Mouse (Mus musculus) E14TG2a.4 (cell line): ENCODE data around the gene Gda.

Source experiments
- H3K27me3 ChIP-seq: 2 replicates; pipeline ENCODE4 v1.6.1; 2014; ENCODE audit warnings: low read length, control low read depth; ENCODE audit not compliant: insufficient read depth
- H3K36me3 ChIP-seq: 2 replicates; pipeline ENCODE4 v1.6.1; 2014; ENCODE audit warnings: low read length, control low read depth; ENCODE audit not compliant: insufficient read depth
- H3K4me1 ChIP-seq: replicated peaks from 2 replicates; pipeline ENCODE4 v1.6.1; 2014; ENCODE audit warnings: low read depth, low read length, control low read depth
- H3K4me3 ChIP-seq: replicated peaks from 2 replicates; pipeline ENCODE4 v1.5.1; 2014; ENCODE audit warnings: mild to moderate bottlenecking, low read length
- H3K9me3 ChIP-seq: 2 replicates; pipeline ENCODE4 v1.6.1; 2014; ENCODE audit warnings: low read length, control low read depth
- CTCF ChIP-seq: conservative IDR thresholded peaks from 2 replicates; pipeline ENCODE4 v1.5.1; 2014; ENCODE audit warnings: low read length
- NANOG ChIP-seq: IDR thresholded peaks from 2 replicates; pipeline ENCODE4 v1.6.1; 2014; ENCODE audit warnings: borderline replicate concordance, low read length, mixed read lengths
- POU5F1 ChIP-seq: IDR thresholded peaks from 2 replicates; pipeline ENCODE4 v1.6.1; 2014; ENCODE audit warnings: low read length, borderline replicate concordance

Gene Gda

DNA sequence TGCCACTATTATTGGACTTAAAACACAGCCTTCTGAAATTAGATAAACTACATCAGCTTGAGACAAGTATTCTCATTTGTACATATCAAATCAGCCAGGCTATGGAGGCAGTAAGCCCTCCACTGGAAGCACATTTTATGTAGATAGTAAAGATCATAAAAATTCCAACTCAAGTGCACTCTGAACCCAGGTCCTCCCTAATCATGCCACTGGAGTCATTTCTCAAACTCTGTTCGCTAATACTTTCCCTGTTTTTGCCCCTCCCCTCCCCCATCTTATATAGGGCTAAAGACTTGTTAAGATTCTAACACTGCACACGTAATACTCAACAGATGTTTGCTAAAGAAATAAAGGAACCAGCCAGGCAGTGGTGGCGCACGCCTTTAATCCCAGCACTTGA lies 39.9 kb downstream of the Gda start:
- Histone ChIP-seq H3K4me1 (no peaks in the 10 kb centered on the region), H3K27me3 (no peaks in the 10 kb centered on the region), H3K4me3 (no peak overlapping the region), H3K9me3 (no peaks in the 10 kb centered on the region), H3K36me3 (no peaks in the 10 kb centered on the region)
- TF ChIP-seq POU5F1 (no peak), NANOG (no peak), CTCF (no peak)

DNA sequence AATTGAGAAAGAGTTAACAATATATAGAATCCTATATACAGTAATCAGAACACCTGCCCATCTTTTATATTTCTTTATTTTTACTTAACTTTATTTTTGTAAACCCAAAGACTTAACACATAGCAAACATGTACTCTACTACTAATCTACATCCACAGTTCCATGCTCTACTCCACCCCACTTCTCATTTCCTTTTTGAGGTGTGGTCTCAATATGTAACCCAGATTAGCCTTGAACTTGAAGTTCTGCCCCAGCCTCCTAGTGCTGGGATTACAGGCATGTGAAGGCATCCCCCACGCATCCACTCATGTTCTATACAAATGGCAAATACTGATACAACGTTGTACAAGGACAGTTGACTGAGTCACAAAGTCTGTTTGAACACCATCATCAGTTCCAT lies 40.4 kb downstream of the Gda start:
- H3K27me3 ChIP-seq = no peaks in the 10 kb centered on the region
- H3K4me1 ChIP-seq = no peaks in the 10 kb centered on the region
- TF ChIP-seq POU5F1 = no peak
- no peaks in the 10 kb centered on the region for H3K9me3 ChIP-seq
- H3K4me3 ChIP-seq = no peak overlapping the region
- no peaks in the 10 kb centered on the region for H3K36me3 ChIP-seq

DNA sequence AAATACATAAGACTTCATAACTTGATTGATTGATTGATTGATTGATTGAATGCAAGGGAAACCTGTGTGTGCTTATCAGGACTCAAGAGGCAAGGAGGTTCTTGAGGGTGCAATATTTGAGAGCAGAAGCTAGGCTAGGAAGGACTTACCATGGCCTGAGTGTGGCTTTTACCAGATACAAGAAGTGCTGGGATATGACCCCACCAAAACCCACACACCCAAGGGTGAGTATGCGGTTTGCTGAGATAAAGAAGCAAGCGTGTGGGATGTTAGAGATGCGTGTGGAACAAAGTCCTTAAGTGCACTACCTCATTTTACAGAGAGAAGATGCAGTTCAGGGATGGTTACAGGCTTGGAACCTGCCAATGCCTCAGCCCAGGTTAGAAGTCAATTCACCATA lies 41.0 kb downstream of the Gda start:
- no peaks in the 10 kb centered on the region for H3K36me3 ChIP-seq
- H3K9me3 ChIP-seq = no peaks in the 10 kb centered on the region
- no peak overlapping the region for H3K4me3 ChIP-seq
- no peak for TF ChIP-seq NANOG
- H3K4me1 ChIP-seq = no peaks in the 10 kb centered on the region
- no peaks in the 10 kb centered on the region for H3K27me3 ChIP-seq

DNA sequence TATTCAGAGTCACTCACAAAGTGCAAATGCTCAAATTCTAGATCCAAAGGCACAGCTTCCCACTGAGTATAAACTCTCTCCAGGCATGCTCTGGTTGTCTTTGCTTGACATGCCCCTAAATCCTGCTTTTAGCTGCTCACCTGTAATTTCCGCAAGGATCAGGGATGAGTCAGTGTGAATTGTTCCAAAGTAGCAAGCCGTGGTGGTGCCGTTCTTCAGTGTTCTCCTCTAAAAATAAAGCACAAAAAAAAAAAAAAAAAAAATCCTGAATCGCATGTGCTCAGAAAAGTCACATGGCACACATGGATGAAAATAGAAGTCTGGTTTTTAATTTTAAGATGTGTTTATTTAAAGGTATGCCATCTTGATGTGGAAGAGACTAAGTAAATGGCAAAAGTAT lies 47.9 kb downstream of the Gda start:
- H3K36me3 ChIP-seq = no peaks in the 10 kb centered on the region
- H3K4me1 ChIP-seq = no peaks in the 10 kb centered on the region
- H3K4me3 ChIP-seq = no peak overlapping the region
- no peaks in the 10 kb centered on the region for H3K9me3 ChIP-seq
- H3K27me3 ChIP-seq = no peaks in the 10 kb centered on the region
- TF ChIP-seq CTCF (no peak), NANOG (no peak), POU5F1 (no peak)

DNA sequence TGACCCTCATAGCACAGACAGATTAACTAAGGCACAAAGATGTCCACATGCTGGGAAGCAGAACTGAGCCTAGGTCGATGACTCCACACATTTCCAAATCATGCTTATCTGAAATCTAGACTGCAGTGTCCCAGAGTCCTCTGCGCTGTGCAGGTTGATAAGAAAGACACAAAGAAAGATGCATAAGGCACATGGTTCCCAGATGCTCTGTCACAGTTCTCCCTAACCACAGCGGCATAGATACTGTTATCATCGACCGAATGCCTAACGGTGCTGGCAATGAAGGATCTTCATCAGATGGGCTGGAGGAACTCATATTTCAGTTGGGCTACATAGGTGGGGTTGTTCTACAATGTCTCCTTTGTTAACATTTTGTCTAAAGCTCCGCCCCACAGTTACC lies 49.5 kb downstream of the Gda start:
- Histone ChIP-seq H3K9me3 (no peaks in the 10 kb centered on the region), H3K36me3 (no peaks in the 10 kb centered on the region), H3K27me3 (no peaks in the 10 kb centered on the region), H3K4me1 (no peaks in the 10 kb centered on the region), H3K4me3 (no peak overlapping the region)
- TF ChIP-seq POU5F1 (no peak), NANOG (no peak)

DNA sequence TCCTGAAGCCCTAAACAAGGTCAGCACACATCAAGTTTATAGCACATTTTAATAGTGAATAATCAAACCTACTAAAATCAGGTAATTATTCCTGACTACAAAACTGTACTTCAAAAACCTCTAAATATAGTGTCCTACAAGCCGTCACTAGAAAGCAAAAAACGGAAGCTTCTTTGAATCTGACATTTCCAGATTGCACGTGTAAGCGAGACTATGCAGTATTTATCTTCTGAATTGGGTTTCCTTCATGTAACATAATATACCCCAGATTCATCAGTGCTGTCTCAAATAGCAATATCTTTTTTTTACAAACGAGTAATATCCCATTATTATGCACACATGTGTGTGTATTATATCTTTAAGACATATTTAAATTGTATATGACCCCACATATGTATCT lies 54.8 kb downstream of the Gda start:
- Histone ChIP-seq H3K36me3 (no peaks in the 10 kb centered on the region), H3K4me3 (no peak overlapping the region), H3K4me1 (no peaks in the 10 kb centered on the region), H3K9me3 (no peaks in the 10 kb centered on the region), H3K27me3 (no peaks in the 10 kb centered on the region)
- no peak for TF ChIP-seq POU5F1
- TF ChIP-seq CTCF = no peak
- no peak for TF ChIP-seq NANOG

DNA sequence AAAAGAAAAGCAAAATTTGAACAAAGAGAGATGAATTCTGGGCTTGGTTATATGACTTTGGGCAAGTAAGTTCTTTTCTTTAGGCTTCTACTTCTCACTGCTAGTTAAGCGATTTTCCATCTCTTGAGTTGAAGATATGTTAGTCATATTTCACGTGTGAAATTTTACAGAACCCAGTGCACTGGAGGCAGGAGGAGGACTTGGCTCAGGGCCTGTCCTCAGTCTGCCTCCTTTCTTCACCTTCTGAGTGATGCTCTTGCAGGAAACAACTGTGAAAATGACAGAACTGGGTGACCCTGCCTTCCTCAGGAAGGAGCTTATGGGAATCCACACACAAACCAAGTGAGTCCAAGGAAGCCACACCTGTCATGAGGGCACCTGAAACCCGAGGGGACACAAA lies 57.9 kb downstream of the Gda start:
- Histone ChIP-seq H3K9me3 (no peaks in the 10 kb centered on the region), H3K4me3 (no peak overlapping the region), H3K4me1 (no peaks in the 10 kb centered on the region), H3K27me3 (no peaks in the 10 kb centered on the region), H3K36me3 (no peaks in the 10 kb centered on the region)
- TF ChIP-seq POU5F1 (no peak), CTCF (no peak), NANOG (no peak)

DNA sequence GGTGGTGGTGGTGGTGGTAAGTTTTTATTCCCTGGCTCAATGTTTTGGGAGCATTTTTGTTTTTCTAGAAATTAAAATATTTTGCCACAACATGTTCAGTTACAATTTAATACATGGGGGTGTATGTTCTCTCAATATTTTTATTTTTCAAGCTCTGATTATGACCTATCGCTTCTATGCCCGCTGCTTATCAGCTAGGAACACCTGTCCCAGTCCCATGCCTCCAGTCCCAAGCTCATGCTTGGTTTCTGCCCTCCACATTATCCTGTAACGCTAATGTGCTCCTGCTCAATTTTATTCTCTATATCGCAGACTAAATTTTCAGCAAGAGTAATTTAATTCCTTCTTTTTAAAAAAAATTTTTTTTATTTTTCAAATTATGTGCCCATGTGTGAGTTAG lies 64.1 kb downstream of the Gda start:
- H3K27me3 ChIP-seq = no peaks in the 10 kb centered on the region

DNA sequence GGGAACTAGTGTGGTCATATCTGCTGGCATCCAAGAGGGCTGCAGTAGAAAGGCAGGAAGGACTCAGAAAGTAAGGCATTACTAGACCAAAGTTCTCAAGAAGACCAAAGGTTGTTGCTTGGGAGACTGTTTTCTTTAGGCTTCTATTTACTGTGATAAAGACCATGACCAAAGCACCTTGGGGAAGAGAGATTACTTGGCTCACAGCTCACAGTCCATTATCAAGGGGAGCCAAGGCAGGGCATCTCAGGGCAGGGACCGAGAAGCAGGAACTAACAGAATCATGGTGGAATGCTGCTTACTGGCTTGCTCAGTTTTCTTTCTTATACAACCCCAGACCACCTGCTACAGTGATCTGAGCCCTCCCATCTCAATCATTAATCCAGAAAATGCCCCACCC lies 65.9 kb downstream of the Gda start:
- no peaks in the 10 kb centered on the region for H3K36me3 ChIP-seq
- H3K9me3 ChIP-seq = no peaks in the 10 kb centered on the region

More for the DNA sequence above, 64.1 kb downstream of the Gda start:
- Histone ChIP-seq H3K9me3 (no peaks in the 10 kb centered on the region), H3K4me1 (no peaks in the 10 kb centered on the region), H3K36me3 (no peaks in the 10 kb centered on the region), H3K4me3 (no peak overlapping the region)
- TF ChIP-seq POU5F1 = no peak
- no peak for TF ChIP-seq NANOG
- no peak for TF ChIP-seq CTCF

DNA sequence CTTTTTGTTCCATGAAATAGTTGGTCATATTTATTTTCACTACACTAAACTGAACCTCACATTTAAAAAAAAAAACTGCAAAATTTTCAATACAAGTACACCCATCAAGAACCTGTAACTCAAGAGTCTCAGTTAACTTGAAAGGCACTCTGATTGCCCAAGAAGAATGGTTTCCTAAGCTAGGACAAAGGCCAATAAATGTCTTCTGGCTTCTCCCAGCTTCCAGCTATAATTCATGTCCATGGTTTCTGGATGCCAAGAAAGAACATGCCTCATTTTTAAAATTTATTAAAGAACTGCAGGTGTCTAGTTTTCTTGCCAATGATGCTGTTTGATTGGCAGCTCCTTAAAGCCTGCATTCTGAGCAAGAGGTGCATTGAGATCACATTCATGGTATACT lies 75.3 kb downstream of the Gda start:
- Histone ChIP-seq H3K9me3 (no peaks in the 10 kb centered on the region), H3K27me3 (no peaks in the 10 kb centered on the region), H3K36me3 (no peaks in the 10 kb centered on the region), H3K4me3 (no peak overlapping the region), H3K4me1 (no peaks in the 10 kb centered on the region)
- TF ChIP-seq CTCF (no peak), POU5F1 (no peak), NANOG (no peak)

More for the DNA sequence above, 65.9 kb downstream of the Gda start:
- H3K4me1 ChIP-seq = no peaks in the 10 kb centered on the region
- no peak overlapping the region for H3K4me3 ChIP-seq
- H3K27me3 ChIP-seq = no peaks in the 10 kb centered on the region
- TF ChIP-seq NANOG (no peak), CTCF (no peak), POU5F1 (no peak)
